Mouse (Mus musculus) myocyte (in vitro differentiated cells): Measurements from ENCODE around the gene Arfgef3. TPM values are rescaled to one million over a fixed set of nuclear protein-coding genes. Genes with fewer than 3 reads are reported as not detected.

Source experiments
- H3K27me3 ChIP-seq: one replicate; pipeline ENCODE4 v1.6.1; 2011; ENCODE audit not compliant: control insufficient read depth, insufficient read depth, insufficient read length
- H3K36me3 ChIP-seq: one replicate; pipeline ENCODE4 v1.6.1; 2011; ENCODE audit not compliant: control insufficient read depth, insufficient read depth
- H3K4me2 ChIP-seq: one replicate; pipeline ENCODE4 v1.6.1; 2011; ENCODE audit warnings: low read depth, control low read depth
- H3K4me3 ChIP-seq: one replicate; pipeline ENCODE4 v1.5.1; 2011; ENCODE audit warnings: mild to moderate bottlenecking, control low read depth, moderate library complexity
- H3K79me2 ChIP-seq: one replicate; pipeline ENCODE4 v1.6.1; 2011; ENCODE audit not compliant: control insufficient read depth, insufficient read depth
- H3ac ChIP-seq: one replicate; pipeline ENCODE4 v1.6.1; 2011; ENCODE audit not compliant: control insufficient read depth, insufficient read length
- CEBPB ChIP-seq: IDR thresholded peaks from 2 replicates; pipeline ENCODE4 v1.6.1; 2011; ENCODE audit warnings: mild to moderate bottlenecking, moderate library complexity; ENCODE audit not compliant: poor library complexity, insufficient read depth, severe bottlenecking
- E2F4 ChIP-seq: IDR thresholded peaks from one replicate; pipeline ENCODE4 v1.6.1; 2011; ENCODE audit warnings: mild to moderate bottlenecking, control low read depth, moderate library complexity; ENCODE audit not compliant: insufficient read depth
- MAX ChIP-seq: IDR thresholded peaks from one replicate; pipeline ENCODE4 v1.6.1; 2011; ENCODE audit warnings: low read depth, mild to moderate bottlenecking, control low read depth
- MYOD1 ChIP-seq, 3 experiments: IDR thresholded peaks; one replicate each; pipeline ENCODE4 v1.6.1; 2011; ENCODE audit warnings: control low read depth in 2 of 3, low read depth in 2 of 3, mild to moderate bottlenecking in 2 of 3, moderate library complexity in 1 of 3; ENCODE audit not compliant: insufficient read length in 2 of 3, control insufficient read depth in 1 of 3
- MYOG ChIP-seq, 3 experiments: IDR thresholded peaks; one replicate each; pipeline ENCODE4 v1.6.1; 2011; ENCODE audit warnings: control low read depth in 2 of 3, low read depth in 2 of 3, mild to moderate bottlenecking in 2 of 3; ENCODE audit not compliant: insufficient read length in 2 of 3, control insufficient read depth in 1 of 3, insufficient read depth in 1 of 3
- POLR2A ChIP-seq: IDR thresholded peaks from one replicate; pipeline ENCODE4 v1.6.1; 2011; ENCODE audit warnings: low read depth, mild to moderate bottlenecking, control low read depth, moderate library complexity; ENCODE audit not compliant: insufficient read length
- POLR2AphosphoS2 ChIP-seq: IDR thresholded peaks from one replicate; pipeline ENCODE4 v1.6.1; 2011; ENCODE audit warnings: low read depth, control low read depth; ENCODE audit not compliant: insufficient read length
- REST ChIP-seq: IDR thresholded peaks from one replicate; pipeline ENCODE4 v1.6.1; 2011; ENCODE audit warnings: mild to moderate bottlenecking, control low read depth, moderate library complexity; ENCODE audit not compliant: insufficient read depth, insufficient read length
- SRF ChIP-seq: IDR thresholded peaks from one replicate; pipeline ENCODE4 v1.6.1; 2011; ENCODE audit warnings: low read depth; ENCODE audit not compliant: control insufficient read depth, insufficient read length
- TCF12 ChIP-seq: IDR thresholded peaks from one replicate; pipeline ENCODE4 v1.6.1; 2011; ENCODE audit warnings: mild to moderate bottlenecking, control low read depth; ENCODE audit not compliant: poor library complexity, insufficient read depth, severe bottlenecking
- TCF3 ChIP-seq: IDR thresholded peaks from one replicate; pipeline ENCODE4 v1.6.1; 2011; ENCODE audit warnings: low read depth, control low read depth; ENCODE audit not compliant: insufficient read length
- USF1 ChIP-seq: IDR thresholded peaks from one replicate; pipeline ENCODE4 v1.6.1; 2011; ENCODE audit warnings: low read depth, mild to moderate bottlenecking, control low read depth, moderate library complexity
- polyA plus RNA-seq: library from polyadenylated mRNA; unstranded; fragments of >200 nt; fragmentation: generic; extraction: Trizol; gene quantifications from one replicate; pipeline ENCODE4 v1.2.1, GENCODE M21; 2012; ENCODE audit warnings: missing spikeins

Gene Arfgef3
- polyA plus RNA-seq, 1 experiment: not detected

GRCm38 (mm10) chr10:18545309-18545708, 198.4 kb downstream of the Arfgef3 start:
- Histone ChIP-seq H3K4me2 (peak overlapping the region; percentile 91), H3K4me3 (peak overlapping the region; percentile 30), H3K36me3 (no peaks in the 10 kb centered on the region), H3ac (no peak overlapping the region), H3K79me2 (no peaks in the 10 kb centered on the region), H3K27me3 (no peaks in the 10 kb centered on the region)
- TF ChIP-seq USF1: no peak
- no peak for TF ChIP-seq REST
- TF ChIP-seq CEBPB: no peak

GRCm38 (mm10) chr10:18536889-18537288, 206.9 kb downstream of the Arfgef3 start:
- TF ChIP-seq MYOD1 (IDR thresholded peaks at IDR 0.05; ENCODE audit: control insufficient read depth in 1 of 3, insufficient read length in 2 of 3, low read depth in 2 of 3) (no peak), CEBPB (no peak), POLR2AphosphoS2 (no peak), USF1 (no peak), REST (no peak), SRF (no peak), E2F4 (no peak), POLR2A (no peak), MAX (no peak), TCF12 (no peak)
- Histone ChIP-seq H3K79me2 (no peaks in the 10 kb centered on the region), H3K4me2 (no peak overlapping the region), H3ac (no peak overlapping the region), H3K36me3 (peaks cover 3% of the 10 kb centered on the region), H3K27me3 (no peaks in the 10 kb centered on the region), H3K4me3 (no peak overlapping the region)

DNA sequence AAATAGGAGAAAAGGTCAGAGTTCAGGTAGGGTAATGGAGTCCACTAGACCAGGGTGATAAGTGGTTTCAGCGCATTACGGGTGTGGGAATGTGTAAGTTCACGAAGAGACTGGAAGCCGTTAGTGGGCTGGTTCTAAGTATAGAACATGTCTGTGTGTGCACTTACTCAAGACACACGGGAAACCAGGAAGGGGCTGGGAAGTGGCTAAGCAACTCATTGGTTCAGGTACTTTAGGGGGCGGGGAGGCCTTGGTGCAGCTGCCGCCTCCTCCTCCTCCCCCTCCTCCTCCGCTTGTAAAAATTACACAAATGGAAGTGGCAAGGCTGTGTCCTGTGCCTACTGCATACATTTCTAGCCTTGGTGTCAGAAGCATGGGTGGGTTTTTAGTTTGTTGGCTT, 211.5 kb downstream of the Arfgef3 start:
- no peak for TF ChIP-seq POLR2A
- no peak for TF ChIP-seq POLR2AphosphoS2
- no peak for TF ChIP-seq E2F4
- TF ChIP-seq MYOG (IDR thresholded peaks at IDR 0.05; ENCODE audit: control insufficient read depth in 1 of 3, insufficient read depth in 1 of 3, insufficient read length in 2 of 3, low read depth in 2 of 3): no peak
- TF ChIP-seq MAX: no peak
- TF ChIP-seq MYOD1 (IDR thresholded peaks at IDR 0.05; ENCODE audit: control insufficient read depth in 1 of 3, insufficient read length in 2 of 3, low read depth in 2 of 3): no peak
- TF ChIP-seq SRF: no peak
- no peak for TF ChIP-seq TCF3
- TF ChIP-seq REST: no peak
- TF ChIP-seq USF1: no peak
- TF ChIP-seq CEBPB: no peak
- TF ChIP-seq TCF12: no peak
- no peaks in the 10 kb centered on the region for H3K79me2 ChIP-seq
- H3K4me2 ChIP-seq: no peak overlapping the region
- no peak overlapping the region for H3K4me3 ChIP-seq
- no peaks in the 10 kb centered on the region for H3K27me3 ChIP-seq
- H3ac ChIP-seq: no peak overlapping the region
- H3K36me3 ChIP-seq: peaks cover 3% of the 10 kb centered on the region

Other genes starting within 250 kb of the Arfgef3 start
- 9.7 TPM for gene Hebp2, start 197.9 kb downstream of the Arfgef3 start, polyA plus RNA-seq
- not detected for gene Gm4922, start 42.8 kb upstream of the Arfgef3 start, polyA plus RNA-seq
- gene Perp, start 101.1 kb upstream of the Arfgef3 start, polyA plus RNA-seq: 0.02 TPM